ENCODE assay signal across 13 mouse cellular contexts in the genomic region with DNA sequence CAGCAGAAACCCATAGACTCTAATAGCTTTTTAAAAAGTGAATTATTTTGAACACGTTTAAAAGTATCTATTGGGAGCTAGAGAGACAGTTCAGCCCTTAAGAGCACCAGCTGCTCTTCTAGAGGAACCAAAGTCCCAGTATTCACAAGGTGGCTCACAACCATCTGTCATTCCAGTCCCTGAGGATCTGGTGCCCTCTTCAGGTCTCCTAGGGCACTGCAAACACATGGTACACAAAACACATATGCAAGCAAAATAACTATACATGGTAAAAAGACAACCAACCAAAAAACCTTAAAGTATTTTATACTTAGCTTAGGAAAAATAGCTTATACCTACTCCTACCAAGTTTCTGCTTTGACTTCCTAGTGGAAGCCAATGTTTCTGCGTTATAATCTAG. TPM values are rescaled to one million over a fixed set of nuclear protein-coding genes. Genes with fewer than 3 reads are reported as not detected.
A peak's percentile ranks its signal among the peaks of the same experiment; 100 is the strongest.
DNase-seq lines count a peak whose midpoint lies in the region; ATAC-seq and TF ChIP-seq lines count a peak whose summit lies in the region.
"Had no signal": no experiment of that assay in that cellular context is flagged by ENCODE, and none has a peak within 500 bp of the region (broad histone marks: within the 10 kb centered on the region; RNA-seq: fewer than 3 reads in every experiment).

No protein-coding gene starts in this region.

- H3K4me2 ChIP-seq in lung, embryonic 14.5 days = no peak overlapping the region

- peak; percentile 30 to 31 for DNase-seq in cerebellum, postnatal 10 days
- no peak for DNase-seq in cerebellum, postnatal 4 days (ENCODE audit: low spot score in 2 of 2)
- DNase-seq in lung, embryonic 14.5 days = no peak
- DNase-seq in lung, postnatal 36 days = no peak
- DNase-seq in T-cell, adult 2 months (ENCODE audit: low spot score) = peak; percentile 22
- DNase-seq in retina, postnatal 1 day = peak; percentile 28
- no peak for DNase-seq in adipocyte (ENCODE audit: low spot score)
- DNase-seq: gastrocnemius, postnatal 36 days; heart, postnatal 4 days; left cerebral cortex, postnatal 4 days; lung, postnatal 14 days had no signal

- no peak overlapping the region for H3K27ac ChIP-seq in lung, embryonic 14.5 days (ENCODE audit: low read depth)
- H3K27ac ChIP-seq: forebrain, embryonic 10.5 days had no signal

- H3K27me3 ChIP-seq in lung, embryonic 14.5 days (ENCODE audit: insufficient read depth, low read length) = no peaks in the 10 kb centered on the region

- no peak overlapping the region for H3K4me3 ChIP-seq in lung, embryonic 14.5 days (ENCODE audit: low read depth, low read length)
- H3K4me3 ChIP-seq: forebrain, embryonic 10.5 days had no signal

- no peaks in the 10 kb centered on the region for H3K9me3 ChIP-seq in lung, embryonic 14.5 days (ENCODE audit: low read depth, low read length)

- peaks cover 4% of the 10 kb centered on the region for H3K4me1 ChIP-seq in lung, embryonic 14.5 days (ENCODE audit: insufficient read depth)

- no peak overlapping the region for H3K9ac ChIP-seq in lung, embryonic 14.5 days

- TF ChIP-seq CTCF in lung, embryonic 14.5 days (IDR thresholded peaks at IDR 0.05; ENCODE audit: low read depth) = peak; percentile 22; the same call in 1 of the 2 replicates

- H3K36me3 ChIP-seq in lung, embryonic 14.5 days (ENCODE audit: insufficient read depth) = peaks cover 58% of the 10 kb centered on the region

- 91% methylated on average over 2 of the region's 2 CpGs for WGBS in lung, embryonic 14.5 days

- no peak for ATAC-seq in lung, embryonic 14.5 days (ENCODE audit: insufficient read depth)
- ATAC-seq in erythroid progenitor cell, adult 5-6 weeks (replicated peaks; ENCODE audit: low FRiP score, poor library complexity, severe bottlenecking) = no peak

RNA-seq across cellular contexts. Expression of gene Gemin5, which starts 3.3 kb away (rescaled TPM):
- polyA plus RNA-seq in lung, embryonic 14.5 days (2014; fragmentation: Nextera tagmentation; extraction: Ambion mirVana) = 26.9 and 27.6 TPM in 2 replicates
- 2.9 and 5.0 TPM in 2 replicates for total RNA-seq in erythroid progenitor cell, adult 5-6 weeks (2015; ENCODE audit: low replicate concordance)
- 4.3 and 6.5 TPM in 2 replicates for total RNA-seq in erythroid progenitor cell, adult 5-6 weeks (2017; ENCODE audit: low replicate concordance)

RNA-seq across cellular contexts. Expression of gene Mrpl22, which starts 6.4 kb away (rescaled TPM):
- 115 and 128 TPM in 2 replicates for polyA plus RNA-seq in lung, embryonic 14.5 days (2014; fragmentation: Nextera tagmentation; extraction: Ambion mirVana)
- total RNA-seq in erythroid progenitor cell, adult 5-6 weeks (2015; ENCODE audit: low replicate concordance) = 12.6 and 15.9 TPM in 2 replicates
- total RNA-seq in erythroid progenitor cell, adult 5-6 weeks (2017; ENCODE audit: low replicate concordance) = 10.7 and 21.6 TPM in 2 replicates

RNA-seq across cellular contexts. Expression of gene Igtp, which starts 34.3 kb away (rescaled TPM):
- polyA plus RNA-seq in lung, embryonic 14.5 days (2014; fragmentation: Nextera tagmentation; extraction: Ambion mirVana) = 3.7 and 4.3 TPM in 2 replicates
- 16.8 and 27.4 TPM in 2 replicates for total RNA-seq in erythroid progenitor cell, adult 5-6 weeks (2015; ENCODE audit: low replicate concordance)
- 17.1 and 20.9 TPM in 2 replicates for total RNA-seq in erythroid progenitor cell, adult 5-6 weeks (2017; ENCODE audit: low replicate concordance)

RNA-seq across cellular contexts. Expression of gene Irgm2, which starts 34.3 kb away (rescaled TPM):
- polyA plus RNA-seq in lung, embryonic 14.5 days (2014; fragmentation: Nextera tagmentation; extraction: Ambion mirVana) = 1.8 and 1.9 TPM in 2 replicates
- total RNA-seq in erythroid progenitor cell, adult 5-6 weeks (2015; ENCODE audit: low replicate concordance) = 6.5 and 12.6 TPM in 2 replicates
- 5.9 and 6.8 TPM in 2 replicates for total RNA-seq in erythroid progenitor cell, adult 5-6 weeks (2017; ENCODE audit: low replicate concordance)

Comparison
In these comparisons a context has a peak if more than half of its experiments do, and no peak if none do; other contexts are left out.
1. DNase-seq: peak in cerebellum, postnatal 10 days (2 of 2), T-cell, adult 2 months (single experiment) and retina, postnatal 1 day (single experiment); none in cerebellum, postnatal 4 days (0 of 2), lung, embryonic 14.5 days (single experiment), lung, postnatal 36 days (single experiment) and adipocyte (single experiment).